Mouse (Mus musculus) adrenal gland, postnatal 14 days (tissue): ENCODE measurements around the gene Pnliprp1. TPM values are rescaled to one million over a fixed set of nuclear protein-coding genes. Genes with fewer than 3 reads are reported as not detected.
A peak's percentile ranks its signal among the peaks of the same experiment; 100 is the strongest.

Experiments used
- DNase-seq: peaks from one replicate; pipeline ENCODE4 v3.0.0; 2021; ENCODE audit warnings: mixed read lengths
- long read RNA-seq, 2 experiments: library from polyadenylated mRNA; stranded (forward); transcript quantifications; one replicate each; pipeline ENCODE4 v2.0.0; 2021
- total RNA-seq: library from RNA; stranded (reverse); gene quantifications from 2 replicates; pipeline ENCODE4 v1.2.3, GENCODE M21; 2021

The Pnliprp1 gene
- total RNA-seq, result 1.7 TPM in 1 of 2 replicates, not detected in the other
- long read RNA-seq, experiment 1, result 0 reads
- long read RNA-seq, experiment 2, partial matches to known transcripts, result 0 of 2 reads
- long read RNA-seq, experiment 2, other reads (novel, unspliced or antisense), result 0 of 2 reads

- no peak for DNase-seq
Observed at GRCm38 (mm10) chr19:58728445-58729031, at the start of gene Pnliprp1. TSS of gene Pnliprp1 (plus strand) at chr19:58728887.

- DNase-seq, result no peak
Observed at GRCm38 (mm10) chr19:58688933-58689332, 39.8 kb upstream of the Pnliprp1 start.

- DNase-seq, result no peak
Observed at GRCm38 (mm10) chr19:58695314-58695713, 33.4 kb upstream of the Pnliprp1 start.

- no peak for DNase-seq
Observed at GRCm38 (mm10) chr19:58696235-58696634, 32.5 kb upstream of the Pnliprp1 start.

- no peak for DNase-seq
Observed at GRCm38 (mm10) chr19:58704556-58704955, 24.1 kb upstream of the Pnliprp1 start.

- peak; percentile 5 for DNase-seq
Observed at GRCm38 (mm10) chr19:58708611-58709010, 20.1 kb upstream of the Pnliprp1 start.

GRCm38 (mm10) chr19:58717925-58718324, 10.8 kb upstream of the Pnliprp1 start:
- no peak for DNase-seq

- DNase-seq, result no peak
Observed at GRCm38 (mm10) chr19:58720439-58720838, 8.2 kb upstream of the Pnliprp1 start.

GRCm38 (mm10) chr19:58726551-58726950, 2.1 kb upstream of the Pnliprp1 start:
- DNase-seq, result no peak

- DNase-seq, result no peak
Observed at GRCm38 (mm10) chr19:58727756-58728155, 931 bp upstream of the Pnliprp1 start.

GRCm38 (mm10) chr19:58733216-58733615, 4.5 kb downstream of the Pnliprp1 start:
- no peak for DNase-seq

- DNase-seq, result no peak
Observed at GRCm38 (mm10) chr19:58738111-58738510, 9.4 kb downstream of the Pnliprp1 start.

- DNase-seq, result no peak
Observed at GRCm38 (mm10) chr19:58741036-58741435, 12.3 kb downstream of the Pnliprp1 start.

GRCm38 (mm10) chr19:58742711-58743110, 14.0 kb downstream of the Pnliprp1 start:
- DNase-seq, result no peak

- DNase-seq, result no peak
Observed at GRCm38 (mm10) chr19:58743736-58744135, 15.0 kb downstream of the Pnliprp1 start.

GRCm38 (mm10) chr19:58747498-58748000, 18.9 kb downstream of the Pnliprp1 start:
- no peak for DNase-seq

- DNase-seq, result no peak
Observed at GRCm38 (mm10) chr19:58750822-58751221, 22.1 kb downstream of the Pnliprp1 start.

GRCm38 (mm10) chr19:58751504-58751903, 22.8 kb downstream of the Pnliprp1 start:
- no peak for DNase-seq

- DNase-seq, result no peak
Observed at GRCm38 (mm10) chr19:58758871-58759270, 30.2 kb downstream of the Pnliprp1 start.

GRCm38 (mm10) chr19:58759423-58759822, 30.7 kb downstream of the Pnliprp1 start, which contains the start of gene Pnliprp2:
TSS of gene Pnliprp2 (plus strand) at chr19:58759719.
- peak; percentile 43 for DNase-seq

- DNase-seq, result no peak
Observed at GRCm38 (mm10) chr19:58762316-58762715, 33.6 kb downstream of the Pnliprp1 start.

GRCm38 (mm10) chr19:58762848-58763541, 34.3 kb downstream of the Pnliprp1 start:
- DNase-seq, result peak; percentile 81

- no peak for DNase-seq
Observed at GRCm38 (mm10) chr19:58767329-58767728, 38.6 kb downstream of the Pnliprp1 start.
